Mouse (Mus musculus): ENCODE results near the gene Pygo1. TPM values are rescaled to one million over a fixed set of nuclear protein-coding genes. Genes with fewer than 3 reads are reported as not detected.

The Pygo1 gene
- total and polyA plus RNA-seq, 3 experiments = not detected

DNA sequence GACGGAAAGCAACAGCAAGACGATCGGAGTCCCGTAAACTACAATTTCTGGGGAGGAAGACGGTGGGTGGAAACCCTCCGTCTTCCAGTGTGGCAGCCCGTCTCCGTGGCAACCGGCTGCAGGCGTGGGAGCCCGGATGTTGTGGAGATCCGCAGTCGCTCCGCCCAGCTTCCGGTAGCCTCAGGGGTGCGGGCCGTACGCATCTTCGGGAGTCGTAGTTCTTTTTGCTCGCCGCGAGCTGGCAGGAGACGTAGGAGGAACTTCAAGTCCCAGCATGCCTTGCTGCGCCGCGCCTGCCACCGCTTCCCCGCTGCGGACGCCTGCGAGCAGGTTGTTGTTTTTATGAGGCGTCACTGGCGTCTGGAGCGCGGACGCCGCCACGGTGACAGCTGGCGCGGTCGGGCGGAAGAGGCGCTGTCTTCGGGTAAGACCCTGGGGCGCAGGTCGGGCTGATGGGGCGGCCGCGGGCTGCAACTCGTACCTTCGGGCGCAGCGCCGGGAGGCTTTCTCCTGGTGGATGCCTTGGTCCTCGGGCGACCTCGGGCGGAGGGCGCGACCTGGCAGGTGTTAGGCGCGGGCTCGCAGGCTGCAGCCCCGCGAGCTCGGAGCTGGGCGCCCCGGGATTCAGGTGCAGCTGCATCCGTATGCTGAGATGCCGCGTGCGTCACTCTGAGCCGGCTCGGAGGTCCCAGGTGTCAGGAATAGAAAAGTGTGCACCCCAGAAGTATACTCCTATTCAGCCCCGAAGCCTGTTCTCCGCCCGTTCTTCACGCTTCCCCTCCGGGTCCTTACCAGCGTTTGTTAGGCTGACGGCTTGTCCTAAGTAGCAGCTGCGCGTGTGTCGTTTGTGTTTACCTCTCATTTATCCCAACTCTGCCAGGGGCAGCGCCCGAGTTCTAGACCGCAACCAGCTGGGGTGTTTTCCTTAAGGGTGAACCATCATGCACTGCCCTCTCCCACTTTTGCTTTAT, 60.1 kb downstream of the Pygo1 start, which contains the start of the genes Ccpg1os and Ccpg1 (continued):
- no peak for TF ChIP-seq ZC3H11A (IDR thresholded peaks at IDR 0.05; ENCODE audit: low read depth, low read length)
- TF ChIP-seq MAZ (IDR thresholded peaks at IDR 0.05; ENCODE audit: low read depth, low read length) = no peak; the same call in 1 of the 2 replicates
- no peak for TF ChIP-seq CHD1 (IDR thresholded peaks at IDR 0.05; ENCODE audit: low read depth, low read length)
- TF ChIP-seq NELFE (IDR thresholded peaks at IDR 0.05; ENCODE audit: low read depth, low read length) = no peak
- TF ChIP-seq JUN (IDR thresholded peaks at IDR 0.05; ENCODE audit: insufficient read depth, low read depth, low read length) = no peak
- TF ChIP-seq CHD2 (IDR thresholded peaks at IDR 0.05; ENCODE audit: low read length) = no peak
- no peak for TF ChIP-seq UBTF (IDR thresholded peaks at IDR 0.05; ENCODE audit: low read depth, low read length)
- TF ChIP-seq PAX5 (IDR thresholded peaks at IDR 0.05; ENCODE audit: low read length) = no peak
- TF ChIP-seq CTCF (conservative IDR thresholded peaks at IDR 0.05 in 1 of 2, IDR thresholded peaks at IDR 0.05 in 1 of 2; ENCODE audit: low read depth in 2 of 2, low read length in 2 of 2) = no peak
- peak; percentile 88; the same call in 1 of the 2 replicates for TF ChIP-seq GABPA (IDR thresholded peaks at IDR 0.05; ENCODE audit: insufficient replicate concordance, low read depth, low read length)

DNA sequence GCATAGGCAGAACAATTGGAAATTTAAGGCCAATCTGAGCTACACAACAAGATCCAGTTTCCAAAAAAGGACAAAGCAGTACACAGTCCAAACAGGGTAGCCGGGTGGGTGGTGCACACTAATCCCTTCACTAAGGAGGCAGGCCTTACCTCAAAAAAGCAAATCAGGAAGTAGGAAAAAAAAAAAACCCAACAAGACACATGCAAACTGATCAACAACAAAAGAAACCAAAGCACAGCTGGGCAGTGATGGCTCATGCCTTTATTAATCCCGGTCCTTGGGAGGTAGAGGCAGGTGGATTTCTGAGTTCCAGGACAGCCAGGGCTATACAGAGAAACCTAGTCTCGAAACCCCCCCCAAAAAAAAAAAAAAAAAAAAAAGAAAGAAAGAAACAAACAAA, 62.3 kb downstream of the Pygo1 start:
- H3K27ac ChIP-seq (ENCODE audit: insufficient read depth, low read depth) = no peak overlapping the region
- no peak overlapping the region for H3K9ac ChIP-seq (ENCODE audit: insufficient read depth, low read depth)
- no peak overlapping the region for H3K4me3 ChIP-seq (replicated peaks in 1 of 3; ENCODE audit: low read depth in 2 of 3, low read length in 2 of 3, poor library complexity in 1 of 3)
- dilution Hi-C loops (cut with MboI; ENCODE audit: extremely low pct_ligation_motif_present, extremely low pct_unique_long_range_greater_than_20kb, low sequenced_read_pairs) = no loop called here
- no peaks in the 10 kb centered on the region for H3K36me3 ChIP-seq (replicated peaks in 1 of 2; ENCODE audit: control insufficient read depth in 1 of 2, insufficient read depth in 1 of 2, low read length in 1 of 2)
- H3K9me3 ChIP-seq (replicated peaks; ENCODE audit: low read length) = no peaks in the 10 kb centered on the region
- H3K4me1 ChIP-seq (ENCODE audit: control insufficient read depth in 1 of 2, insufficient read depth in 2 of 2) = peaks cover 3 to 23% of the 10 kb centered on the region in 2 experiments; a peak in 3 of 4 replicates
- no peak for TF ChIP-seq ZC3H11A (IDR thresholded peaks at IDR 0.05; ENCODE audit: low read depth, low read length)
- TF ChIP-seq TBP (conservative IDR thresholded peaks at IDR 0.05; ENCODE audit: low read depth, low read length) = no peak
- TF ChIP-seq HCFC1 (IDR thresholded peaks at IDR 0.05; ENCODE audit: low read depth, low read length) = no peak
- no peak for TF ChIP-seq CTCF (conservative IDR thresholded peaks at IDR 0.05 in 1 of 2, IDR thresholded peaks at IDR 0.05 in 1 of 2; ENCODE audit: low read depth in 2 of 2, low read length in 2 of 2)
- peak; percentile 75 for TF ChIP-seq ZNF384 (IDR thresholded peaks at IDR 0.05; ENCODE audit: low read depth, low read length)
- TF ChIP-seq TCF12 (IDR thresholded peaks at IDR 0.05; ENCODE audit: low read depth, low read length) = no peak
- no peaks in the 10 kb centered on the region; the same call in 1 of the 2 replicates for H3K79me2 ChIP-seq (replicated peaks; ENCODE audit: control insufficient read depth, extremely low read depth, insufficient read depth, poor library complexity, severe bottlenecking)
- in situ Hi-C loops (cut with MboI; ENCODE audit: low pct_ligation_motif_present, low pct_unique_long_range_greater_than_20kb, low sequenced_read_pairs) = no loop called here
- H3K27me3 ChIP-seq (replicated peaks) = peaks cover 2% of the 10 kb centered on the region
- peak overlapping the region; percentile 29; the same call in 1 of the 2 replicates for H3K4me2 ChIP-seq (ENCODE audit: insufficient read depth, low read depth, poor library complexity, severe bottlenecking)
- DNase-seq (ENCODE audit: extremely low read depth) = no peak

DNA sequence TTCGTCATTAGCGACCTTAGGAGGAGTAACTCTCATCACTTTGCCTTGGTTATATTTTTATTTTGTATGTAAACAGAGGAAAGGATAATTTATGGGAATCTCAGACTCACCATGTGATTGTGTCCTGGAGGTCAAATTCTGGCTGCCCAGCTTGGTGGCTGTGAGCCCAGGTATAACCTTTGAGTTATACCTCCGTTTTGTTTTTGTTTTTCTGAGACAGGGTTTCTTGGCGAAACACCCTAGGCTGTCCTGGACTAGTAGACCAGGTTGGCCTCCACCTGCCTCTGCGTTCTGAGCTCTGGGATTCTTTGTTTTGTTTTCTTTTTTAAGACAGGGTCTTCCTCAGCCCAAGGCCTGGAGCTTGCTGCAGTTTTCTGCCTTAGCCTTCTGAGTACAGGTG, 63.3 kb downstream of the Pygo1 start:
- no peaks in the 10 kb centered on the region; the same call in 1 of the 2 replicates for H3K79me2 ChIP-seq (replicated peaks; ENCODE audit: control insufficient read depth, extremely low read depth, insufficient read depth, poor library complexity, severe bottlenecking)
- H3K9me3 ChIP-seq (replicated peaks; ENCODE audit: low read length) = no peaks in the 10 kb centered on the region

More for the DNA sequence above, 63.3 kb downstream of the Pygo1 start:
- Histone ChIP-seq H3K9ac (ENCODE audit: insufficient read depth, low read depth) (no peak overlapping the region), H3K27me3 (replicated peaks) (peaks cover 2% of the 10 kb centered on the region), H3K36me3 (replicated peaks in 1 of 2; ENCODE audit: control insufficient read depth in 1 of 2, insufficient read depth in 1 of 2, low read length in 1 of 2) (no peaks in the 10 kb centered on the region), H3K27ac (ENCODE audit: insufficient read depth, low read depth) (no peak overlapping the region), H3K4me3 (replicated peaks in 1 of 3; ENCODE audit: low read depth in 2 of 3, low read length in 2 of 3, poor library complexity in 1 of 3) (no peak overlapping the region), H3K4me2 (ENCODE audit: insufficient read depth, low read depth, poor library complexity, severe bottlenecking) (no peak overlapping the region), H3K4me1 (ENCODE audit: control insufficient read depth in 1 of 2, insufficient read depth in 2 of 2) (peaks cover 3 to 23% of the 10 kb centered on the region in 2 experiments; a peak in 3 of 4 replicates)
- in situ Hi-C loops (cut with MboI; ENCODE audit: low pct_ligation_motif_present, low pct_unique_long_range_greater_than_20kb, low sequenced_read_pairs) (no loop called here), dilution Hi-C loops (cut with MboI; ENCODE audit: extremely low pct_ligation_motif_present, extremely low pct_unique_long_range_greater_than_20kb, low sequenced_read_pairs) (no loop called here)
- DNase-seq (ENCODE audit: extremely low read depth) = no peak
- TF ChIP-seq RCOR1 (conservative IDR thresholded peaks at IDR 0.05; ENCODE audit: low read depth, low read length) (no peak), MXI1 (IDR thresholded peaks at IDR 0.05; ENCODE audit: low read depth, low read length) (no peak), HCFC1 (IDR thresholded peaks at IDR 0.05; ENCODE audit: low read depth, low read length) (no peak), SIN3A (IDR thresholded peaks at IDR 0.05; ENCODE audit: low read length) (no peak), NRF1 (IDR thresholded peaks at IDR 0.05; ENCODE audit: low read depth, low read length) (no peak), ELF1 (IDR thresholded peaks at IDR 0.05; ENCODE audit: low read depth, low read length) (no peak), USF1 (IDR thresholded peaks at IDR 0.05; ENCODE audit: low read depth, low read length) (no peak), TCF12 (IDR thresholded peaks at IDR 0.05; ENCODE audit: low read depth, low read length) (no peak), PAX5 (IDR thresholded peaks at IDR 0.05; ENCODE audit: low read length) (no peak), ETS1 (conservative IDR thresholded peaks at IDR 0.05; ENCODE audit: low read depth, low read length) (no peak), BHLHE40 (IDR thresholded peaks at IDR 0.05; ENCODE audit: low read depth, low read length) (no peak), NELFE (IDR thresholded peaks at IDR 0.05; ENCODE audit: low read depth, low read length) (no peak), MEF2A (IDR thresholded peaks at IDR 0.05; ENCODE audit: borderline replicate concordance, low read depth, low read length) (no peak), MAX (IDR thresholded peaks at IDR 0.05; ENCODE audit: low read length) (no peak), GABPA (IDR thresholded peaks at IDR 0.05; ENCODE audit: insufficient replicate concordance, low read depth, low read length) (no peak), POLR2AphosphoS2 (IDR thresholded peaks at IDR 0.05; ENCODE audit: low read depth, low read length) (no peak)
